Mouse (Mus musculus): ENCODE results near the gene Hacd4. TPM values are rescaled to one million over a fixed set of nuclear protein-coding genes. Genes with fewer than 3 reads are reported as not detected.
A peak's percentile ranks its signal among the peaks of the same experiment; 100 is the strongest.

The Hacd4 gene
- polyA plus RNA-seq, 1 experiment from 2014 or later: 13.4 TPM

DNA sequence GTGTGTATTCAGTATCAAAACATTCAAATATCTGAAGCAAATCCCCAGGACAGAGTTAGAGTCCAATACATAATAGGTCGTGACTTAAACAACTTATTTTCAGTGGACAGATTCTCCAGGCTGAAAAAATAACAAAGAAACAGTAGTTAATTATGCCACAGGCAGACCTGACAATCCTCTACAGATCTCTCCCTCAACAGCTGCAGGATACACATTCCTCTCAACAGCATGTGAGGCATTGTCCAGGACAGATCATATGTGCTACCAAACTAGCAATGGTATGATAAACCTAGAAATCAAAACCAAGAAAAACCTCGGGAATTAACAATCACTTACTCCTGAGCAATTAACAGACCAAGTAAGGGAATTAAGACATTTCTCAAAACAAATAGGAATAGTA is 22.6 kb upstream of the Hacd4 start:
- Histone ChIP-seq H3K36me3 (no peaks in the 10 kb centered on the region), H3K4me3 (replicated peaks) (no peak overlapping the region), H3K27me3 (replicated peaks) (no peaks in the 10 kb centered on the region), H3K27ac (no peak overlapping the region), H3K4me1 (no peaks in the 10 kb centered on the region), H3K9me3 (no peaks in the 10 kb centered on the region), H3K4me2 (no peak overlapping the region), H3K9ac (no peak overlapping the region)
- ATAC-seq (ENCODE audit: insufficient read depth, low FRiP score, low read depth): no peak
- 70% methylated on average over 2 of the region's 2 CpGs for WGBS

- Histone ChIP-seq H3K4me2 (no peak overlapping the region), H3K36me3 (no peaks in the 10 kb centered on the region), H3K9ac (no peak overlapping the region), H3K27ac (no peak overlapping the region), H3K4me3 (replicated peaks) (no peak overlapping the region), H3K4me1 (no peaks in the 10 kb centered on the region), H3K27me3 (replicated peaks) (no peaks in the 10 kb centered on the region), H3K9me3 (no peaks in the 10 kb centered on the region)
- no peak for ATAC-seq (ENCODE audit: insufficient read depth, low FRiP score, low read depth)
- WGBS: 67% methylated on average over 2 of the region's 2 CpGs
Observed at GRCm38 (mm10) chr4:88458673-88459072, 19.9 kb upstream of the Hacd4 start.

DNA sequence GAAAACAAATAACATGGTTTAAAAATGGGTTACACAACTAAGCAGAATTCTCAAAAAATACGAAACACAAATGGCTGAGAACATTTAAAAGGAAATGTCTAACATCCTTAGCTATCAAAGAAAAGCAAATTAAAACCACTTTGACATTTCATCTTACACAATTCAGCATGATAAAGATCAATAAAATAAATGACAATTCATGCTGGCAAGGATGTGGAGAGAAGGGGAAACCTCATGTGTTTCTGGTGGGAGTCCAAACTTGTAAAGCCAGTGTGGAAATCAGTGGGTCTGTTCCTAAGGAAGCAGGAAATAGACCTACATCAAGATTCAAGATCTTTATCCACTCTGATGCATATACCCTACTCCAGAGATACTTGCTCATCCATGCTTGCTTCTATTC is 19.4 kb upstream of the Hacd4 start:
- H3K27ac ChIP-seq: no peak overlapping the region
- H3K4me3 ChIP-seq (replicated peaks): no peak overlapping the region
- no peak for ATAC-seq (ENCODE audit: insufficient read depth, low FRiP score, low read depth)
- no peaks in the 10 kb centered on the region for H3K9me3 ChIP-seq
- H3K36me3 ChIP-seq: no peaks in the 10 kb centered on the region
- no peak overlapping the region for H3K9ac ChIP-seq
- H3K4me2 ChIP-seq: no peak overlapping the region
- no peaks in the 10 kb centered on the region for H3K4me1 ChIP-seq
- WGBS: 88% methylated on average over 1 of the region's 1 CpGs
- no peaks in the 10 kb centered on the region for H3K27me3 ChIP-seq (replicated peaks)

- ATAC-seq (ENCODE audit: insufficient read depth, low FRiP score, low read depth): no peak
Observed at GRCm38 (mm10) chr4:88450087-88450765, 11.5 kb upstream of the Hacd4 start.

DNA sequence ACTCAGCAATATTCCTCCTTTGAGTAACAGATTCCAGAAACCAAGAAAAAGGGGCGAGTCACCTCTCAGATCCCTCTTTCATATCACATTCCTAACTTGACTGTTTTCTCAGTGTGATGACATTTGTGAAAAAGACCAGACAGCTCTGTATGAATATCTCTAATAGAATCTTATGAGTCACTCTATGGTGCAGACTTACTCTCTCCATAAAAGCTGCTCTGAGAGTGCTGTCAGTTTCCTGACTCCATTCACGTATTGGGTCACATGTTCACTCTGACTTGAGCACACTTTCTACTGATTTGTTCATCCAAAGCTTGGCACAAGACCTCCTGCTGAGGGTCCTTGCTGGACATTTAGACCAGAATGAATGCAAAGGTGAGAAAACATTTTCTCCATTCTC is 10.2 kb upstream of the Hacd4 start:
- H3K27ac ChIP-seq: no peak overlapping the region
- no peaks in the 10 kb centered on the region for H3K27me3 ChIP-seq (replicated peaks)
- no peaks in the 10 kb centered on the region for H3K4me1 ChIP-seq
- no peak for ATAC-seq (ENCODE audit: insufficient read depth, low FRiP score, low read depth)
- no peak overlapping the region for H3K4me2 ChIP-seq
- H3K9ac ChIP-seq: no peak overlapping the region
- H3K9me3 ChIP-seq: no peaks in the 10 kb centered on the region
- no peaks in the 10 kb centered on the region for H3K36me3 ChIP-seq
- H3K4me3 ChIP-seq (replicated peaks): no peak overlapping the region
- WGBS: 55% methylated on average over 2 of the region's 2 CpGs

More at GRCm38 (mm10) chr4:88450087-88450765, 11.5 kb upstream of the Hacd4 start:
- Histone ChIP-seq H3K36me3 (no peaks in the 10 kb centered on the region), H3K4me3 (replicated peaks) (no peak overlapping the region), H3K4me1 (no peaks in the 10 kb centered on the region), H3K9me3 (no peaks in the 10 kb centered on the region), H3K27me3 (replicated peaks) (no peaks in the 10 kb centered on the region), H3K9ac (no peak overlapping the region), H3K4me2 (no peak overlapping the region), H3K27ac (no peak overlapping the region)
- 77% methylated on average over 1 of the region's 1 CpGs for WGBS

DNA sequence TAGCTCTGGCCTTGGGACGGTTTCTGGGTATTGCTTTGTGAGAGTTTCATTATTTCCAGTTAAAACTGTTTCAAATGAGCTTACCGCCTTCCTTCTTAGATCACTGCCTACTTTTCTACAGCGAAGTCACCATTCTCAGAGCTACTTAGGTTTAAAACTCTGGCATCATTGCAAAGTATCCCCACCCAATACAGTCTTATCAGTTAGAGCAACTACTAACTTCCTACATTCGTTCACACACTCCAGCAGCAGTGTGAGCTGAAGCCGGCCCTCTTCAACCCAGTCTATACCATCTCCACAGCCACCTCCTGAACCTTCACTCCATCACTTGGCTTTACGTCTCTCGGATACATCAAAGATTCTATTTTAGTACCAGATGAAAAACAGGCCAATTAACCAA is 2.1 kb upstream of the Hacd4 start:
- Histone ChIP-seq H3K36me3 (no peaks in the 10 kb centered on the region), H3K9ac (no peak overlapping the region), H3K9me3 (no peaks in the 10 kb centered on the region), H3K27me3 (replicated peaks) (no peaks in the 10 kb centered on the region), H3K4me3 (replicated peaks) (no peak overlapping the region), H3K4me2 (no peak overlapping the region), H3K4me1 (0 out of 2 replicates have a peak, but pooled peaks cover 6% of the 10 kb centered on the region), H3K27ac (no peak overlapping the region)
- no peak for ATAC-seq (ENCODE audit: insufficient read depth, low FRiP score, low read depth)
- 85% methylated on average over 7 of the region's 7 CpGs for WGBS

DNA sequence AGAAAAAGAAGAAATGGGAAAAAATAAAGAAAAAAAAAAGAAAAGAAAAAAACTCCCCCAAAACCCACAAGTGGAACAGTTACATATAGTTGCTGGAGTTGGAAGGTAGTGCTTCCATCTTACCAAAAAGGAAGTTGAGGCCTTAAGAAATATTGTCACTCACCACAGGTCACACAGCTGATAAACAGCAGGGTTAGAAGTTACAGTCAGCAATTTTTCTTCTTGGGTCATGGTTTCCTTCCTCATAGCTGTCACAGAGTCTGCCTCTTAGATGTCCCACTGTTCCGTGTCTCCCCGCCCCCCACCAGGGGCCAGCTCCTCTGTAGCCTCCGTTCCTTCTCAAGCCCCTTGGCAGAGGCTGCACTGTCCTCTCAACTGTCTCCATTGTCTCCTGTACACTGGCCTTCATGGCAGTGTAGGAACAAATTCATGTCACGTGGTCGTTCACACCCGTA is 968 bp upstream of the Hacd4 start:
- no peak for ATAC-seq (ENCODE audit: insufficient read depth, low FRiP score, low read depth)
- WGBS: 72% methylated on average over 6 of the region's 6 CpGs
- no peak overlapping the region for H3K4me3 ChIP-seq (replicated peaks)
- H3K9ac ChIP-seq: no peak overlapping the region
- no peaks in the 10 kb centered on the region for H3K36me3 ChIP-seq
- no peaks in the 10 kb centered on the region for H3K27me3 ChIP-seq (replicated peaks)
- no peak overlapping the region for H3K27ac ChIP-seq
- no peak overlapping the region for H3K4me2 ChIP-seq
- H3K9me3 ChIP-seq: no peaks in the 10 kb centered on the region
- H3K4me1 ChIP-seq: 0 out of 2 replicates have a peak, but pooled peaks cover 6% of the 10 kb centered on the region

DNA sequence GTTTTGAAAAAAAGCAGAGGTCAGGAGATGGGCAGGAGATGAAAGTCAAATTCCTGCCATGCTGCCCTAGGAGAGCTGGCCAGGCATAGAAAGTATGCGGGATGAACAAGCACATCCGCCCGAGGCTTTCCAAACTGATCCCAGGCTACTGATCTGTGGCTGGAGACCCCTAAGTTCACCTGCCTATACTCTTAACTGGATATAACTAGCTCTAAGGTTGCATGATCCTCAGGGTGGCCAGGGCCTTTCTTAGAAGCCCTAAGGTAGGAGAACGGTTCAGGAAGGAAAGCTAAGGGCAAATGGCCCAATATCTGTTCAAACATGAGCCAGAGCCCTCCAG is 232 bp upstream of the Hacd4 start:
- Histone ChIP-seq H3K4me2 (peak overlapping the region; percentile 71), H3K27ac (no peak overlapping the region), H3K4me1 (0 out of 2 replicates have a peak, but pooled peaks cover 6% of the 10 kb centered on the region), H3K36me3 (no peaks in the 10 kb centered on the region), H3K27me3 (replicated peaks) (no peaks in the 10 kb centered on the region), H3K9ac (no peak overlapping the region), H3K4me3 (replicated peaks) (peak overlapping the region; percentile 46), H3K9me3 (no peaks in the 10 kb centered on the region)
- 16% methylated on average over 4 of the region's 4 CpGs for WGBS
- ATAC-seq (ENCODE audit: insufficient read depth, low FRiP score, low read depth): no peak

DNA sequence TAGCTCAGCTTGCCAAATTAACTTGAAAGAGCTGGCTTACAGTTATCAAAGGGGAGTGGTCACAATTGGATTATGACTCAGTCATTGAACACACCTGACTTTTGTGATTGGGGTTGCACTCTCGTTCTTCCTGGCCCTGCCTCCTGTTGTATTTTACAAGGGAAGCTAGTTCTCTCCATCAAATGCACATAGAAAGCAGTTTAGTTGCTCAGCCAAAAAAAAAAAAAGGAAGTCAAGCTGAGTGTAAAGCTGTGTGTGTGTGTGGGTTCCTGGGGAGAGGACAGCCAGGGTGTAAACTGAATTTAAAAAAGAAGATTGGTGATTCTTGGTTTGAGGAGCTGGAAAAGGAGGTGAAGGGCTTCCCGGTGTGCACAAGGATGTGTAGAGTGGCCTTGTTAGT is 811 bp downstream of the Hacd4 start:
- WGBS: 28% methylated on average over 2 of the region's 2 CpGs
- Histone ChIP-seq H3K36me3 (no peaks in the 10 kb centered on the region), H3K4me1 (0 out of 2 replicates have a peak, but pooled peaks cover 6% of the 10 kb centered on the region), H3K27me3 (replicated peaks) (no peaks in the 10 kb centered on the region), H3K27ac (0 out of 2 replicates have a peak overlapping the region, but pooled peaks have one; percentile 13), H3K9me3 (no peaks in the 10 kb centered on the region), H3K9ac (no peak overlapping the region), H3K4me2 (peak overlapping the region; percentile 71), H3K4me3 (replicated peaks) (peak overlapping the region; percentile 46)
- ATAC-seq (ENCODE audit: insufficient read depth, low FRiP score, low read depth): no peak

- WGBS: 46% methylated on average over 3 of the region's 3 CpGs
- Histone ChIP-seq H3K36me3 (no peaks in the 10 kb centered on the region), H3K9me3 (no peaks in the 10 kb centered on the region), H3K27me3 (replicated peaks) (no peaks in the 10 kb centered on the region), H3K27ac (no peak overlapping the region), H3K4me3 (replicated peaks) (no peak overlapping the region), H3K4me1 (0 out of 2 replicates have a peak, but pooled peaks cover 6% of the 10 kb centered on the region), H3K9ac (no peak overlapping the region), H3K4me2 (no peak overlapping the region)
- no peak for ATAC-seq (ENCODE audit: insufficient read depth, low FRiP score, low read depth)
Observed at GRCm38 (mm10) chr4:88437166-88437565, 1.6 kb downstream of the Hacd4 start.

GRCm38 (mm10) chr4:88436593-88437165 is 2.0 kb downstream of the Hacd4 start:
- H3K36me3 ChIP-seq: no peaks in the 10 kb centered on the region
- H3K9me3 ChIP-seq: no peaks in the 10 kb centered on the region
- H3K9ac ChIP-seq: no peak overlapping the region
- H3K4me3 ChIP-seq (replicated peaks): no peak overlapping the region
- H3K4me2 ChIP-seq: no peak overlapping the region
- H3K27me3 ChIP-seq (replicated peaks): no peaks in the 10 kb centered on the region
- H3K27ac ChIP-seq: no peak overlapping the region; the same call in 1 of the 2 replicates
- ATAC-seq (ENCODE audit: insufficient read depth, low FRiP score, low read depth): no peak
- 0 out of 2 replicates have a peak, but pooled peaks cover 6% of the 10 kb centered on the region for H3K4me1 ChIP-seq
- WGBS: 46% methylated on average over 6 of the region's 6 CpGs

GRCm38 (mm10) chr4:88432412-88433024 is 6.2 kb downstream of the Hacd4 start:
- no peak for ATAC-seq (ENCODE audit: insufficient read depth, low FRiP score, low read depth)
- no peaks in the 10 kb centered on the region for H3K4me1 ChIP-seq
- H3K27me3 ChIP-seq (replicated peaks): no peaks in the 10 kb centered on the region
- no peak overlapping the region for H3K27ac ChIP-seq
- H3K36me3 ChIP-seq: no peaks in the 10 kb centered on the region
- no peak overlapping the region for H3K4me3 ChIP-seq (replicated peaks)
- no peaks in the 10 kb centered on the region for H3K9me3 ChIP-seq
- H3K4me2 ChIP-seq: no peak overlapping the region
- WGBS: 78% methylated on average over 8 of the region's 8 CpGs
- H3K9ac ChIP-seq: no peak overlapping the region

All from stomach, embryonic 15.5 days (tissue).